Mouse (Mus musculus) regulatory T cell (primary cell): Measurements from ENCODE around the gene Ngfr.
"Not testable (repeated sequence)": the region's sequence is repeated elsewhere in the genome, so short reads cannot be mapped to it uniquely, and the experiment has no call there.

Source experiments
- in situ Hi-C: fragments of 300-600 bp; cut with MboI, MseI; formaldehyde crosslinking; loops from one replicate; pipeline ENCODE4 v1.15.1; 2025; ENCODE audit warnings: high pct_unique_total_duplicates

Ngfr gene

DNA sequence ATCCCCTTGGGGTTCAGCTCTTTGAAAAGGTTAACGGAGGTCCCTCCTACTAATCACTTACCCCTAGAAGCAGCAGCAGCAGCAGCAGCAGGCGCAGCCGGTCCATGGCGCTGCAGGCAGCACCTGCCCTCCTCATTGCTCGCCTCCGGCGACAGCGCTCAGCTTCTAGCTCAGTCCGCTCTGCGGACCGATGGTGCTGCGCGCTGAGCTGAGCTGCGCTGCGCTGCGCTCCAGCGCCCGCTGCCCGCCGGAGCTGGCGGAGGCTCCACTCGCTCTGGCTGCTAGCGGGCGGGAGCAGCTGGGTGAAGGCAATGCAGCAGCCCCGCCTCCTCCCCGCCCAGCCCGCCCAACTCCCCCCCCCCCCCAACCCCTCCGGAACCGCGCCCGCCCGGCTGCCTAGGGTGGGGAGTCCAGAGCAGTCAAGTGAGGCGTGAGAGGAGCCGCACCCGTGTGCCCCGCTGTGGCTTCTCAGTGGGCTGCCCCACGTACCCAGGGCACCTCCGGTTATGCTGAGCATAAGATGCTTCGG is at the start of gene Ngfr:
Ngfr (minus strand) TSS at position 313 of the 529 bp plus-strand sequence.
- in situ Hi-C loops = loop anchor here (10.0 to 25.0 kb wide), 2 partner anchors 775 to 1247 kb away; partner anchors contain the start of genes Hoxb1 and Hoxb2

DNA sequence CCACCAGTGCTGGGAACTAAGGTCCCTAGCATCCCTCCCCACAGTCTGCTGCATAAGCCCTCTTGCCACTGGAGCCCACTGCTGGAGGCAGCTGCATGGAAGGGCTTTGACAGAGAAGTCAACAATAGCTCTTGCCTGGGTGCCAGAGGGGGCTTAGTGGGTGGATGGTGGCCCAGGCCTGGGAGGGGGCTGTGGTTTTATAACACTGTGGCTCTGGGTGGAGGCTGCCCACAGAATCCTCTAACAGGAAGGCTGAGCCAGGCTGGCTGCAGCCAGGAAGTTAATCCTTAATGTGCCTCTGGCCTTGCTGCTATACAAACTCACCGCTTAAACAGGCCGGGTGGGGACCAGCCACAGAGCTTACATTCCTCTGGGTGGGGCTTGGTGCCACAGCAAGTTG is 47.5 kb upstream of the Ngfr start:
- in situ Hi-C loops = no loop called here

DNA sequence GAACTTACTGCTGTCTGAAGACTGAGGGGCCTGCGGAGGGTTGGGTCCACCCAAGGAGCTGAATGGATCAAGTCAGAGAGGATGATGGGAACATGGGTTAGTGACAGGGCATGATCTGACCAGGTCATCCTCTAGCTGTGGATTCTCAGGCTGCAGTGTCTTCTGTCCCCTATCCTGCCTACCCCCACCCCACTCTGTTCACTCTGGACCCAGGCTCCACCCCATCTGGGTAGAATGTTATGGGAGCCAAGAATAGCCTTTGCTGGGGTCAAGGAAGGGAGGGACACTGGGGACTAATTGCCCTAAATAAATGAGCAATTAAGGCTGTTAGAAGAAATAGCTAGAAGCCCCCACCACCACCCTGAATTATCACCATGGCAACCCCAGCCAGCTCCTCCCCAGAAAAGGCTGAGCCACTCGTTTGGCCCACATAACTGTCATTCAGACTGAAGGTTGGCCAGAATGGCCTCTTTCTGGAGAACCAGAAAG is 46.0 kb upstream of the Ngfr start:
- in situ Hi-C loops = no loop called here

DNA sequence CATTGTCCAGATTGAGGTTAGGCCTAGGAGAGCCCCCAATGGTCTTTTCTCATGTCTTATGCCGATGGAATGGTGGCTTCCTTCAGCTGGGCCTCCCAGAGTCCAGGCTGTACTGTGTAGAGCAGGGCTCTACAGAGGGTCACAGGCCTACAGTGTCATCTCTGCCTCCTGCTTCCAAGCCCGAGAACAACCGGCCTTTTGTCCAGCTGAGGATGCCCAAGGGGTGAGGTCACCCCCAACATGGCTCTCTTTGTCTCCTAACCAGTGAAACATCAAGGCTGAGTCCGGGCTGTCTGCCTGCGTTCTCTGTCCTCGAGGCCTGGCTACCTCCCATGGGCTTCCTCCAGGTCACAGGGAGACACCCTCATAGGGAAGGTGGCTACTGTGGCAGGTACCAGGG is 44.9 kb upstream of the Ngfr start:
- in situ Hi-C loops = no loop called here

DNA sequence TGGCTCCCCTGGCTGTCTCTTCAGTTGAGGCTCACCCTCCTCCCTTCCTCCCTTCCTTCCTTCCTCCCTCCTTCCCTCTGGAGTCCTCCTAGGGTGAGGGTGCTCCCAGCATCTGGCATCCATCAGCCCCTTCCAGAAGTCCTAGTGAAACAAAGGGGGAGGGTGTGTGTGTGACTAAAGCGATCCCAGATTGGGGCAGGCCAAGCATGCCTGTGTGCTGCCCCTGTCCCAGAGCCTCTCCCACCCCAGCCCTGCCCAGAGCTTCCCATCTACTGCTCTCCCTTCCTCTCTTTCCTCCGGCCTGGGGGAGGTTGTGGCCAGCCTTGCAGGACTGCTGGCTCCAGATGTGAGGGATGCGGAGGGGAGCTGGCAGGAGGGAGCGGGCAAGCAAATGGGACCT is 43.8 kb upstream of the Ngfr start:
- in situ Hi-C loops = no loop called here

DNA sequence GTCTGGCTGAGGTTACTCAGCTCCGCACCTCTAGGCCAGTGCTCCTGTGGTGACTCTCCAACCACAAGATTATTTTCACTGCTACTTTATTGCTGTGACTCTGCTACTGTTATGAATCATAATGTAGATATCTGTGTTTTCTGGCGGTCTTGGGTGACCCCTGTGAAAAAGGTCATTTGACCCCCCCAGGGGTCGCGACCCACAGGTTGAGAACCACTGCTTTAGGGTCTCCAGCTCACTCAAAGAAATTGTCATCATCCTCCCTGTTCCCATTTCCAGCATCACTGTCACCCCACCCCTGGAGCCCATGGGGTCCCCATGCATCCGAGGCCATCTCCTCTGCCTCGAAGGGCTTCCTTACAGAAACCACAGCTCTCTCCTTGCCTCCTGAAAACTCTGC is 43.0 kb upstream of the Ngfr start:
- in situ Hi-C loops = no loop called here

DNA sequence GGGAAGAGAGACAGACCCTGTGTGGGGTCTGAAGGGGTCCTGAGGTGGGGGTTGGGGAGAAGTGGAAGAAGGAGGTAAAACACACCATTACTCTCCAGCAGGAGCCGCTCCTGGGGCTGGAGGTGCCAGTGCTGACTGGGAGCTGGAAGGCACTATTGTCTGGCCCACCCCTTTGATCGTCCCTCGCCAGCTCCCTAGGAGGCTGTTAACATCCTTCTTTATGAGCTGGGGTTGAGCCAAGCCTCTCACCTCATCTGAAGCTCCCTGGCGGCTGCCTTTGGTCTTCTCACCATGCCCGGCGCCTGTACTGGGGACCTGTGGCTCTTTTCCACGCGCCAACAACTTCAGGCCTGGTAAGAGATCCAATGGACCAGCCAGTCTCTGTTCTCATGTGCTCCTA is 34.9 kb upstream of the Ngfr start:
- in situ Hi-C loops = loop anchor here (5.0 kb wide), 1 partner anchor 50 kb away; no protein-coding TSS in a partner anchor

DNA sequence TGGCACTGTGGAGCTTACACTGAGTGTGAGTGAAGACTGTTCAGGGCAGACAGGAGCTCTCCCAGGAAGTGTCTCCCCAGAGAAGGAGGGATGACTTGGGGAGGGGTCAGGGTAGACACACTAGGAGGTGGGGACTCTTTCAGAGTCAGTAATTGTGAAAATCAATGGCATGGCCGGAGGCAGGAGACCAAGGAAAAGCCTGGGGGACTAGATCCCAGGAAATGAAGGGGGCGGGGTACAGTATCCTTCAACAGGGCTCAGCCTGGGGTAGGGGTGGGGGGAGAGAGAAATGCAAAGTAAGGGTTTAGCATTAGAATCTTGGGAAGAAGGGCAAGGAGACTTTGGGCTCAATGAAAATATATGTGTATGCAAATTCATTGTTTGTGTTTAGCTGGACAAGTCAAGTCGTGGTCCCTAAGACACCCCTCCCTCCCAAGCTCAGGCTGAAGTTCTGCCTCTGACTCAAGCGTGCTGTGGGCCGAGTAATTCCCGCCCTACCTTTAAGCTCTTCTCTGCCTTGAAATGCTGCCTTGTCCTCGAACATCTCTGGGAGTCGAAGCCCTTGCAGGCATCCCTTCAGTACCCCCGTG is 34.1 kb upstream of the Ngfr start:
- in situ Hi-C loops = loop anchor here (5.0 kb wide), 1 partner anchor 49 kb away; no protein-coding TSS in a partner anchor

DNA sequence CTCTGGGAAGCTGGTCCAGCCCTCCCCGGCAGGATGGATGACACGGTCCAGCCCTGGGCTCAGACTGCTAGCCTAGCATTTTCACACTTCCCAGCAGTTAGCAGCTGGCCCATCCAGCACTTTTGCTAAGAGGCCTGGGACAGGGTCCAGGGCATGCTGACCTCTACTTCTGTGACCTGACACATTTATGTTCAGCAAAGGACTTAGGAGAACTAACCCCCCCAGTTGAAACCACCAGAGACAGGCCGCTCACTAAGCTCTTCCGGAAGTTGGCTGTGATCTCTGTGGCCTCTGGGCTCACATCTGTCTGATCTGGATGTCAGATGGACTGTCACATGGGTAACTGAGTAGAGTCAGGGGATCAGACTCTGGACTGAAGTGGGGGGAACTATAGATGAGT is 33.5 kb upstream of the Ngfr start:
- in situ Hi-C loops = loop anchor here (5.0 kb wide), 1 partner anchor 49 kb away; no protein-coding TSS in a partner anchor

DNA sequence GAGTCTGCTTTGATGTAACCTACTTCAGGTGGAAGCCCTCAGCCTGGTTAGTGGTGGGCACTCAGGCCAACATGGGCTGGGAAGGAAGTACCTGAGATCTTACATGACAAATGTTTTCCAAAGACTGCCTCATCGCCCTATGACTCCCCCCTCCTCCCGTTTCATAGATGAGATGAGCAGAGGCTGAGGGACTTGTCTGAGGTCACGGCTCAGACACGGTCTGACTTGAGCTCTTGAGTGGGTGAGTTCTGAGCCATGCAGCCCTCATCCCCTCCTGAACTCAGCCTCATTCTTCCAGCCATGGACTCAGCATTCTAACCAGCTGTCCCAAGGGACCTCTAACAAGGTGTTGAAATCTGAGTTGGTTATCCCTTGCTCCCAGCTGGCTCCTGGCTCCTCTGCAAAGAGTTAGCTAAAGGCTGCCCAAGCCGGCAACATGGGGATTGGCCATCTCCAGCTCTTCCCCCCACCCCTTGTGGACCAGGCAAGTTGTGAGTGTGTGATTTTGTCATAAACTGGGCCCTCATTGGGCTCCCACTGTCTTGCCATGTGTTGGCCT is 32.4 kb upstream of the Ngfr start:
- in situ Hi-C loops = loop anchor here (5.0 kb wide), 1 partner anchor 48 kb away; no protein-coding TSS in a partner anchor

DNA sequence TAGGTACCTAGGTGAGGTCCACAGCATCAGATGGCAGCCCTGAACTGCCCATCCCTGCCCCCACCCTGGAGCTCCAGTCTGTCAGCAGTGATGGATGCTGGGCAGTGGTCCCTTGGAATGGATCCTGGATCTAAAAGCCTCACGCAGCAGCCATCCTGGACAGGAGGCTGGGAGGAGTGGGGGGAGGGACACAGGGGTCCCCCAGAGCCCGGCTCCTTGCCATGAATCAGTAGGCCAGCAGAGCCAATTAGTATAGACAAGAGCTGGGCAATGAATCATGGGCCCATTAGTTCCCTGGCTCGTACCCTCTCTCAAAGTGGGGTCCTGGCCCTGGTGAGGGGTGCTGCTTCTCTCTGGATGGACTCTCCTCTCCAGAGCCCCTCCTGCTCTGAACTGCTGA is 31.5 kb upstream of the Ngfr start:
- in situ Hi-C loops = no loop called here

DNA sequence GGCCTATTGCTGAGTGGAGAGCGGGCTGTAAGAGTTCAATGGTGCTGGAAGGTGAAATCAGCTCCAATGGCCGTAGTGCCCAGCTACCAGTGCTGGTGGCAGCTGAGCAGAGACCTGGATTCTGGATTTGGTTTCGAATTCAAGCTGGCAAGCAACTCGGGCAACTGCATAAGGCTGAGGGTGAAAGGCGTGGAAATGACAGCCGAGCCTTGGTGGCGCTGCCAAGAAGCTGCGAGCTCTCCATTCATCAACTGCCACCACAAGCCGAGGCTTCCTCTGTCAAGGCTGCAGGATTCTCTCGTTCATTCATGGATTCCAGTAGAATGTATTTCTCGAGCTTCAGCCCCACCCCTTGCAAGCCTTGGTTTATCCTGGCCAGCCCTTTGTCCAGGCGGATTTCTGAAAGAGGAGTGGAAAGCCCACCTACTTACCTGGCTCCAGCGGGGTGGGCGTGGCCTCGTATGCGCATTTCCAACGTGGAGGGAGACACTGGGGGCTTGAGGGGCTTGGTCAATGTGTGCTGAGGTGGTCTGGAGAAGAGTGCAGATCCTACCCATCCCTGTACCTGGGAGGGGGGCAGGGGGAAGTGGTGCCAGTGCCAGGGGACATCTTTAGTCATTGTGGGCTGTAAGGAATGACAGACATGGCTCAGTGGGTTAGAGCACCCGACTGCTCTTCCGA is 30.4 kb upstream of the Ngfr start:
- in situ Hi-C loops = no loop called here

DNA sequence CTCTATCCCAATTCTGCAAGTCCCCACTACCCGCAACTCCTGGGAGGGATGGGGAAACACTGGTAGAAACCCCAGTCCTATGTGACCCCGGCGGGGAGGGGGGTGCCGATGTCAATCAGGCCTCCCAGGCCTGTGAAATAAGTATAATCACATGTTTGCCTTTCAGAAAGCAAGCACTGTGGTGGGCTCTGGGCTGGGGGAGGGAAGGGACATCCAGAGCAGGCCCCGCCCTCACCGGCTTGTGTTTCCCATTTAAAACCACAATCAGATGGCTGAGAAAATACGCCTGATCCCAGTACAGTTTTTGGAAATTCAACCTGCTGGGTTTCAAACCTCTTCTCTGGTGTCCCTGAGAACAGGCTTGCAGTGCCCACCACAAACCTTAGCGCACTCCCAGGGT is 27.2 kb upstream of the Ngfr start:
- in situ Hi-C loops = no loop called here

DNA sequence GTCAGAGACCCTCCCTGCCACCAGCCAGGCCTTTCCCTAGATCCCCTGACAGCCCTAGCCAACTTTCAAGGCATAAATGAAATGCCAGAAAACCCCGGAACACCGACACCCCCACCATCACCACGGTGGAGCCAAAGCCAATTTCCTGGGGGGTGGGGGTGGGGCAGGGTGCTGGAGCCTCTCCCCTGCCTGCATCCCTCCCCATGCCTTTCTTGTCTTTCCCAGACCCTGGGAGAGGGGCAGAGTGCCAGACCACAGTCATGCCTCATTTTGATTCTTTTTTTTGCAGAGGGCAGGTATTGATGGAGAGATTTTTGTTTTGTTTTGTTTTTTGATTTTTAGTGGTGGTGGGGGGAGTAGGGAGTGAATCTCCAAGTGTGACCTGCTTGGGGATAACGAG is 23.7 kb upstream of the Ngfr start:
- in situ Hi-C loops = no loop called here

DNA sequence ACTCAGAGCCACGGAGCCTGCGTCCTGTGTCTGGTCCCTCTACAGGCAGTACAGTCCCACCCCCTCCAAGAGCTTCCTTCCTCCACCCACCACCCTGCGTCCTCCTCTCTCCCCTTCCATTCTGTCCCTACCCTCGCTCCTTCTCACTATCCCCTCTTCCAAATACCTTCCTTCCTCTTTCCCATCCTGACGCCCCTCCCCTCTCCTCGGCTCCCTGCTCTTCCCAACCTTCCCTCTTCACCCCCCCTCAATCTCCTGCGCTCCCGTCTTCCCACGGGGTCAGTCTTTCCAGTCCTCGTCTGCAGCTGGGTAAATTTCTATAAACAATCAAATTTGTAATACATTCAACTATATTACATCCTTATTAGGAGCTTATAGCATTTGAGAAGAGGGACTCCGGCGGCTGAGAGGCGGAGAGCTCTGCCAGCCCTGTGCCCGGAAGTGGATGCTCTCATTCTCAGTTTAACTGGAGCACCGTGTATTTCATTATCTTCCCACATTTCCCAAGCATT is 22.9 kb upstream of the Ngfr start:
- in situ Hi-C loops = no loop called here

DNA sequence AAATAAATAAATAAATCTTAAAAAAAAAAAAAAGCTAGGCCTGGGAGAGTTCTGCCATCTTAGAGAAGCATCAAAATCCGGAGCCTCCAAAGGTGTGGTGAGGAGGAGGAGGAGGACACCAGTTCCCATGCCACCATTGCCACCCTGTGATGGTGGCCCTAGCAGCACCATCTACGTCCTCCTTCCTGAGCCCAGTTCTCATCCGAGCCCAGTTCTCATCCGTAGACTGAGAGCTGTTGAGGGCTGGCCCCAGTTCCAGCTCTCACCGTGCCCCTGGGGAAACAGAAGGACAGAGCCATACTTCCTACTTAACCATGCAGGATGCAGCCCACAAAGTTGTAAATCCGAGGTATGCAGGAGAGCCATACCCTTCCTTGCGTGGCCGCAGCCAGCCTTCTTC is 22.4 kb upstream of the Ngfr start:
- in situ Hi-C loops = no loop called here

DNA sequence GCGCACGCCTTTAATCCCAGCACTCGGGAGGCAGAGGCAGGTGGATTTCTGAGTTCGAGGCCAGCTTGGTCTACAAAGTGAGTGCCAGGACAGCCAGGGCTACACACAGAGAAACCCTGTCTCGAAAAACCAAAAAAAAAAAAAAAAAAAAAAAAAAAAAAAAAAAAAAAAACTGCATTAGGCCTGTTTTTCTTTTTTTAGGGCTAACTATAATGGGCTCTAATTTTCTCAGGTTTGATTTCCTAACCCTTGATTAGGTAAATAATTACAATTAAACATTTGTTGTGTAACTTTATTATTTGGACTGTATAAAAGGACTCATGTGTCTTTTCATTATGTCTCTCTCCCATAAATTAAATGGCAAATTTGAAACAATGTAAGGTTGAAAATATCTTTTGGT is 19.8 kb upstream of the Ngfr start:
- in situ Hi-C loops = not testable (repeated sequence)

DNA sequence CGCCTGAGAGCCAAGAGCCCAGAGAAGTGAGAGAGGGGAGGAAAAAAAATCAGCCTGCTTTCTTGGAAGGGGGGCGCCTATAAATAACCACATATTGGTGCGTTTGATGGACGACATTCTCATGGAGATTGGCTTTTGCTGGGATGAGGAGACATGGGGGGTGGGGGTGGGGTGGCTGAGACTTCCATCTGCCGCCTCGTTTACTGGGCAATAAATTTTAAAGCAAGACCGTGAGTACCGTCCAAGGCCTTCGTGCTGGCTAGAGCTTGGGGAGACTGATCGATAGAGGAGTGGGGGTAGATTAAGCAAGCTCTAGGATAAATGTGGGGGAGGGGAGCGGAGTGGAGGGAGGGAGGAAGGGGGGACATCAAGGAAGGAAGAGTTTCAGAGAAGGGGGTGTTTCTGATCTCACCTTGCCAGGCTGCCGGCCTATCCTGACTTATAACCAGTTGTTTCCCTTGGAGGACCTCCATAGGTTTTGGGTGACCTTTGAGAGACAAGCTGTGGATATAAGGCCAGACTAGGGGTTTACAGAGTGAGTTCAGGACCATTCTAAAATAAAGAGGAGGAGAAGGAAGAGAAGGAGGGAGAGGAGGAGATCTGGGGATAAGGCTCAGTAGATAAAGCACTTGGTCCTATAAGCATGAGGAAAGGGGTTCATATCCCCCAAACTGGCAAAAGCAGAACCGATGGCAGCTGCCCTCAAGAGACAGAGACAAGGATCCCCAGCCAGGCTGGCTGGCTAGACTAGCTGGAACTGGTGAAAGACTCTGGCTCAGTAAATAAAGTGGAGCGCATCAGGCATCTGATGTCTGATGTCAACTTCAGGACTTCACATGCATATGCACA is 10.9 kb upstream of the Ngfr start:
- in situ Hi-C loops = loop anchor here (25.0 kb wide), 1 partner anchor 764 kb away; the partner anchor contains the start of genes Hoxb1 and Hoxb2

DNA sequence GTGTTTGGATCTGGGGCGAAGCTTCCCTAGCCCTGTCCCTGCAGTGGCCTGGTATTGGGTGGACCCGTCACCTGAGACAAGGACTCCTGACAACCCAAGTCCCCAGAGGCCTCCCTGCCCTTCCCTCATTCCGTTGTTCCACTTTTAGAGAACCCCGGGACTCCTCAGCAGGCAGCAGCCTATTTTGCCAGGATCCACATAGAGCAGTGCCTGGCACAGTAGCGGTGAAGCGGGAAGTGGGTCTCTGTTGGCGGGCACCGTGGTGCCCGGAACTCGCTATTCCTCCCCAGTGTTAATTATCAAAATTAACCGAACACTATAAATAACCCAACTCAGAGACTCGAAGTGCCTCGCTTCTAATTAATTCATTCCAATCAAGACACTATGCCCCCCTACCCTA is 10.2 kb upstream of the Ngfr start:
- in situ Hi-C loops = loop anchor here (25.0 kb wide), 1 partner anchor 765 kb away; the partner anchor contains the start of genes Hoxb1 and Hoxb2

DNA sequence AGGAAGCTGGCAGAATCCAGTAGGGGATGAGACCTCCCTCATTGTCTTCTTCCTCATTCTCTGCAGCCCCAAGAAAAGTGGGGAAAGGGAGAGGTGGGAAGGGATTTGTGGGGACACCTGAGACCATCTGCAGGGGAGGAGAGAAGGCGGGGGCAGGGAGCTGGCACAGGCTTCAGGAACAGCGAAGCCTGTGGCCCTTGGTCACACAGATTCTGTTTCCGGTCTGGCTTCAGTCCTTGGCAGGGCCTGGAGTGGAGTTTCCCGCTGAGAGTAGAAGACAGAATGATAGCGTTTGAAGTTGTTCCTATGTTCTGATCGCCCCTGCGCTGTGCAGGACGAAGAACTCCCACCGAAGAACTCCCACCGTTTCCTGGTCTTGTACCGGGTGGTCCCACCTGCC is 9.2 kb upstream of the Ngfr start:
- in situ Hi-C loops = loop anchor here (25.0 kb wide), 1 partner anchor 766 kb away; the partner anchor contains the start of genes Hoxb1 and Hoxb2

DNA sequence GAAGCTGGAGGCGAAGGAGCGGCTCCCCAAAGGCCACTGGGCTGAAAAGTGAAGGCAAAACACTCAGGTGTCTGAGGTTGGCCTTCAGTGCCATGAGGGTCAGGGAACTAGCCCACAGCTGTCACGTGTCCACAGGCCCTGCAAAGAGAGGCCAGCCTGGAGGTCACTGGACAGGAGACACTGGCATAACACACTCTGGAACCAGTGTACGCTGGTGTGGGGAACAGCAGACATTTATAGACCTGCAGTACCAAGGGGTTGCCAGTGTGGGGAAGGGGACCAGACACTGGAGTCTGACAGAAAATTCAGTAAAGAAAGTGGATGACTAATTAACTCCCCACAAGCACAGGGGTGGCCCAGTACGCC is 8.6 kb upstream of the Ngfr start:
- in situ Hi-C loops = loop anchor here (25.0 kb wide), 1 partner anchor 766 kb away; the partner anchor contains the start of genes Hoxb1 and Hoxb2
